Mouse (Mus musculus): Measurements from ENCODE around the gene Btg3. TPM values are rescaled to one million over a fixed set of nuclear protein-coding genes. Genes with fewer than 3 reads are reported as not detected.
"Not testable (repeated sequence)": the region's sequence is repeated elsewhere in the genome, so short reads cannot be mapped to it uniquely, and the experiment has no call there.

The Btg3 gene
- total RNA-seq (2021): 1 to 10 TPM; 7.6 to 9.9 TPM
- long read RNA-seq, experiment 1, transcript Btg3-201 (5 exons, 1,414 nt): major isoform, 17 of 20 reads
- long read RNA-seq, experiment 1, partial matches to known transcripts: 2 of 20 reads
- long read RNA-seq, experiment 1, other reads (novel, unspliced or antisense): 1 of 20 reads
- long read RNA-seq, experiment 2, transcript Btg3-201 (5 exons, 1,414 nt): major isoform, 13 of 14 reads
- long read RNA-seq, experiment 2, partial matches to known transcripts: 1 of 14 reads
- long read RNA-seq, experiment 2, other reads (novel, unspliced or antisense): 0 of 14 reads

DNA sequence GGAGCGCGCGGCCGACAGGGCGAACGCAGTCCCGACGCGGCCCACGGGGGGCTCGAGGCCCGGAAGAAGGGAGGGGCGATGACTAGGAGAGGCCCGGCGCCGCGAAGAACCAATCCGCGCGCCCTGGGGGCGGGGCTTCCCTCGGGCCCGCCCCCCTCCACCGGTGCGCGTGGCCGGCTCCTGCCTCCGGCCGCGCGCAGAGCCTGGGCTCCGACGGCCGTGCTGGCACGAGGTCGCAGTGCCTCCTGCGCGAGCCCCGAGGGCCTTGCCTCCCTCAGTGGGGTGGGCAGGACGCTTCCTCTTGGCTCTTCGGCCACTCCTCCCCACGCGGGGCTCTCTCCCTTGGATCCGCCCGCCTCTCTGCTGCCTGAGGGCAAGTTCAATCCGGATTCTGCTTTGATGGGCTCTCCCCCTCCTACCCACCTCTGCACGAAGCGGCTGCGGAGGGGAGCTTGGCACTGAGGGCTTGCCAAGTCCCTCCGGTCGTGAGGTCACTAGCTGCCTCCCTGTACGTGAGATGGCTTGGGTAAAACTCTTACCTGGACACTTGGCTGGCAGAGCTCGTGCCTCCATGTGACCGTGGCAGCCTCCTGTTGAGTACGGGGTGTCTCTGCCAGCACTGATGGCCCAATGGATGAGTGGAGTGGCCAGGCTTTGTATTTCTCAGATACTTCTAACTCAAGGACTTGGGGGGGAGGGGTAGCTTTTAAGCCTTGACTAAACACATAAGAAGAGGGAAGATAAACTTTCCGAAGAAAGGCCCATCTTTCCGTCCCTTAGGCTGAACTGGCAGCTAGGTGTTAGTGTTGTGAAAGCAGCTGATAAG is at the start of gene Btg3:
Btg3 (minus strand) TSS at position 448 of the 826 bp plus-strand sequence.
- DNase-seq: peak; percentile 90

DNA sequence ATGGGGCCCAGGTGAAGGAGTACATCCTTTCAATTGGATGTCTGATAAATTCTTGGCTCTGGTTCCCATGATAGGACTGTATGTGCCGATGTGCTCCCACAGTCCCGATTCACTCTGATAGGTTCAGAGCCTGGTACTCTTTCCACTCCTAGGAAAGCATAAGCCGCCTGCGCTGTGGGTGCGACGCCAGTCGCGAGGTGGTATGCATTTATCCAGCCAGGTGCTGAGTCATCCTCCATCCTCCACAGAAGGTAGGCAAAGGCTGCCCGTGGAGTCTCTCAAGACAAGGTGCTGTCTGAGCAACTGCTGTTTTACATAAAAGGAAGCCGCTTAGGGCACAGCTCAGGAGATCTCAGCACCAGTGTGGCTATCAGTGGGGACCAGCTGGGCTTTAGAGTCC is 40.7 kb upstream of the Btg3 start:
- DNase-seq: no peak

DNA sequence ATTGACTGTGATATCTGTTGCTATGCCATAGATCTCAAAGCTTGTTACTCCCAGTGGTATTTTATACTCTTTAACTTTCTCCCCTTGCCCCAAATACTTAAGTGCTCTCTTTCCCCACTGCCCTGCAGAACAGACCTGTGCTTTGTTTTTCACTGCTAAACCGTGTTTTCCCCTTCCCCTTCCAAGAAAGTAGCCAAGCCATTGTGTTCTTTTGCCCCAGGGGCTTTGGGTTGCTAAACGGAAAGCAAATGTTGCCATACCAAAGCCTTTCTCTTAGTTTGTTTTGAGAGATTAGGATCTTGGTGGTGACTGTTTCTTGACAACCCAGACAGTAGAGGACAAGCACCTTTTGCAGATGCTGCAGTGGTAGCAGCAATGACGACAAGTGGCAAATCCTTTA is 39.5 kb upstream of the Btg3 start:
- no peak for DNase-seq

DNA sequence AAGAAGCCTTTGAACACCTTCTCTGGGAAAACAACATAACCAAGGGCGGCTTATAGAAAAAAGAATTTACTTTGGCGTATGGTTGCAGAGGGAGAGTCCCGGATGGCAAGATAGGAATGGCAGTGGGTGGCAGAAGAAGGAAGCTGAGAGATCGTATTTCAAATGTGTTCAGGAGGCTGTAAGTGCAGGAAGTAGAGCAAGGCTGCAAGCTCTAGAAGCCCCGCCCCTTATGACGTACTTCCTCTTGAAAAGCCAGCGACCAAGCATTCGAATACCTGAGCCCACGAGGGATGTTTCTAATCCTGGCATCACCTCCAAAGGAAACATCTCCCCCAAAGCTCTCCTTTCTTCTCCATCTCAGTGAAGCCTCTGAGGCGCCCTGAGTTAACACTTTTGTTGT is 33.0 kb upstream of the Btg3 start:
- no peak for DNase-seq

DNA sequence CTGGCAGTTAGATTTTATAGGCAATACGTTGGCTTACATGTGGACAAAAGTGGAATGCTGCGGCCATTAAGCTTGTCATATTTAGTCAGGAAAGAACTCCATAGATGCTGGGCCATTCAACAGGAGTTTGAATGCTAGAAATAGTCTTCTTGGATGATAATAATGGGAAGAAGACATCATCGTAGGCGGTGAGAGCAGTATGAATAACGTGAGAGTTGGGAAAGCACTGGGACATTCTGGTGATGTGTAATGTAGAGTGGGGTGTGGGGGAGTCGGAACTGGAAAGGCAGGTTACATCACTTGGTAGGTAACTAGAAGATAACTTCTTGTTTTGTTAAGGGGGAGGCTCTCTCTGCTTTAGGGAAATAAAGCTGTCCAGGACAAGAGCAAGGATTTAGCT is 30.9 kb upstream of the Btg3 start:
- no peak for DNase-seq

DNA sequence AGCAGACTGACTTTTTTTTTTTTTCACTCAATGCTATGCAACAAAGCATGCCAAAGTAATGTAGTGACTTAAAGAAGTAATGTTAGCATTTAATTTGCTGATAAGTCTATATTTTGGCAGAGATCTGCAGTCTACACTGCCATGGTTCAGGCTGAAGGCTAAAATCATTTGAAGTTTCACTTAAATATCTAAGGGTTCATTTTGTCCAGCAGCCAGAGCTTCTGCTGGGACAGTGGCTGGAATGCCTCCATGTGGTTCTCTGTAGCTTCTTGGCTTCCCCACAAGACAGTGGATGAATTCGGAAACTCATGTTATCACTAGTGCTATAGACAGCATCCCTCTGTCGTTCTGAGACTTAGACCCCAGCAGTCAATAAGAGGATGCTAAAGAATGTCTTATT is 29.7 kb upstream of the Btg3 start:
- no peak for DNase-seq

DNA sequence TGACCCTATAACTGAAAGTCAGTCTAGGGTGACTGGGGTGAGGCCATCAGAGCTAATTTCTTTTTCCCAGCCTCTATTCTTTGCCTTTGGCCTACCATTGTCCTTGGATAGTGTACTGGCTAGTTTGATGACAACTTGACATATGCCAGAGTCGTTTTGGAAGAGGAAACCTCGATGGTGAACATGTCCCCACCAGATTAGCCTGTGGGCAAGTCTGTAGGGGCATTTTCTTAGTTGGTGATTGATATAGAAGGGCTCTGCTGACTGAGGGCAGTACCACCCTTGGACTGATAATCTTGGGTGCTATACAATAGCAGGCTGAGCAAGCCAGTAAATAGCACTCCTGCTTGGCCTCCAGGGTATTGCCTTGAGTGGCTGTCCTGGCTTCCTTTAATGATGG is 25.3 kb upstream of the Btg3 start:
- DNase-seq: no peak

DNA sequence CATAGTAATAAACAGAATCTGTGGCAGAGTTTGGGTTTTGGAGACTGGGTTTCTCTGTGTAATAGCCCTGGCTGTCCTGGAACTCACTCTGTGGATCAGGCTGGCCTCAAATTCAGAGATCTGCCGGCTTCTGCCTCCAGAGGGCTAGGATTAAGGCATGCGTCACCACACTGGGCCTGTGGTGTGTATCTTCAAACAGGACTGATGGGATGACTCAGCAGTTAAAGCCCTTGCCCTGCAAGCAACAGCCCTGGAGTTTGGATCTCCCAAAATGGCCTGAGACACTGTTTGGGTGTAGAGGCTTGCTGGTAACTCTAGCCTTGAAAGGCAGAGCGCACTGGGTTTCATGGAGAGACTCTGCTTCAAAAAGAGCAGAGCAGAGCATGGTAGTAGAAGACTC is 22.4 kb upstream of the Btg3 start:
- DNase-seq: no peak

DNA sequence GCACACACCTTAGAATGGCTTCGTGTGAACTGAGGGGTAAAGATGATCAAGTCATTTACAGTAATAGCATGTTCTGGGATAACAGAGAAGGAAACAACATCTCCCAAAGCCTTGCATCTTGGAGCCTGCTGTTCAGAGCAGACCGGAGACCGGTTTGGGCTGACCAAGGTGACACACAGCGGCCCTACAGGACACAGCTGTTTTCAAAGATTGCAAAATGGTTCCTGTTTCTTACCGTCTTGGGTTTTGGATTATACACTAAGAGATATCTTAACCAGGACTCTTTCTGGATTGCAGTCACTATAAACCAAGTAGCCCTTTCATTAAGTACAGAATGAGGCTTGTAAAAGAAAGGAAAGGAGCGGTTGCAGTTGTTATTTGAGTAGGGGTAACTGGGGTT is 21.7 kb upstream of the Btg3 start:
- DNase-seq: no peak

DNA sequence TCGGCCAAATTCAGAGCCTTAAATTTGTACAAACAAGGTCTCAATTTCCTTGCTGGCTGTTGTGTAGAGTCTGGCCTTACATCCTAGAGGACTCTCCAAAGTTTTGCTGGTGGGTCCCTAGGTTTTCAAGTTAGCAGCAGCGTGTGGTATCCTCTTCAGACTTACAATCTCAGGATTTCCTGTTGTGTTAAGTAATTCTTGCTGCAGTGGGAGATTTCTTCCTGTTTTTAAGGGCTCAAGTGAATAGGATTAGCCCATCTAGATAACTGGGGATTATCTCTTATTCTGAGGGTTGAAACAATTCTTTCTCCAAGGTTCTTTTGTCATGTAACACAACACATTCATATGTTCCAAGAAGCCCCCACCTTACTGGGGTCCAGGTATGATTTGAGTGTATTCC is 14.4 kb upstream of the Btg3 start:
- DNase-seq: no peak

DNA sequence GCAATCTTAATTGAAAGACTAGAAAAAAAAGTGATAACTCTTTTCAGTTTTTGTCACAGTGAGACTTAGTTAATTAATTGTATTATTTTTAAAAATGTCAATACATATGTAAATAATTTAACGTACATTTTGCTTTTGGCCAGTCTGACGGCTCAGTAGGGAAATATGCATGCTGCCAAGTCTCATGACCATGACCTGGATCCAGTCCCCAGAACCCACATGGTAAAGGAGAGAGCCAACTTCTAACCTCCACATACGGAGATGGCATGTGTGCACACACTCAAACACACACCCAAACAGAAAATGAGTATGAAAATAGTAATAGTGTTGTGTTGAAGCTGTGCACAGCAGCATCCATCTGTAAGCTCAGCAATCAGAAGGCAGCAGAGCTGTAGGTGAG is 13.0 kb upstream of the Btg3 start:
- DNase-seq: no peak

DNA sequence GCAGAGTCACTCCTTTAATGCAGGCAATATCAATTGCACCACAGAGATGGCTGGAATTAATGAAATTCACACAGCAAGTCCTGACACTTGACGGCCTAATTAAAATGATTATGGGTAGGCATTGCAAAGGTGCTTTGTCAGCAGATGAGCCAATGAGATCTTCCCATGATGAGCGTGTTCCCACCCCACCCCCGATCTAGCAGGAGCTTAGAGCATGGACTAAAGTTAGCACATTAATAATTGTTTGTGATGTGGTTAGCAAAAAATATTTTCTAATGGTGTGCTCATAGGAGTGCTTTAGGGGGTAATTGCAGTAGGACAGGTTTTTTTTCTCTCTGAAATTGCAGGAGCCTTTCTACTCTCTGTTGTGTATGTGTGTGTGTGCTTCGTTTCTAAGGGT is 12.1 kb upstream of the Btg3 start:
- DNase-seq: no peak

DNA sequence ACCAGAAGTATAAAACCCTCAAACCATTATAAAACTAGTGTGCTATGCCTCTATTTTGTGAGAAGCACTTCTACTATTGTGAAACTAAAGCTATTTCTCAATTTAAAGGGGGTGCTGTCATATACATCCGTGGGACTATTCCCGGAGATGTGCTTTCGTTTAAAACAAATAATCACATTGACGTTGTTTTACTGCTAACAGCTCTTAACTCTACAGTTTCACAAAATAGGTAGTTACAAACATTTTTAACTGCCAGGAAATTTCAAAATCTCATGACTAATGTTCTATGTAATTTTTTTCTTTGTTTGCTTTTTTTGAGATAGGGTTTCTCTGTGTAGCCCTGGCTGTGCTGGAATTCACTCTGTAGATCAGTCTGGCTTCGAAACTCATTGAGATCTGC is 1.5 kb upstream of the Btg3 start:
- no peak for DNase-seq

DNA sequence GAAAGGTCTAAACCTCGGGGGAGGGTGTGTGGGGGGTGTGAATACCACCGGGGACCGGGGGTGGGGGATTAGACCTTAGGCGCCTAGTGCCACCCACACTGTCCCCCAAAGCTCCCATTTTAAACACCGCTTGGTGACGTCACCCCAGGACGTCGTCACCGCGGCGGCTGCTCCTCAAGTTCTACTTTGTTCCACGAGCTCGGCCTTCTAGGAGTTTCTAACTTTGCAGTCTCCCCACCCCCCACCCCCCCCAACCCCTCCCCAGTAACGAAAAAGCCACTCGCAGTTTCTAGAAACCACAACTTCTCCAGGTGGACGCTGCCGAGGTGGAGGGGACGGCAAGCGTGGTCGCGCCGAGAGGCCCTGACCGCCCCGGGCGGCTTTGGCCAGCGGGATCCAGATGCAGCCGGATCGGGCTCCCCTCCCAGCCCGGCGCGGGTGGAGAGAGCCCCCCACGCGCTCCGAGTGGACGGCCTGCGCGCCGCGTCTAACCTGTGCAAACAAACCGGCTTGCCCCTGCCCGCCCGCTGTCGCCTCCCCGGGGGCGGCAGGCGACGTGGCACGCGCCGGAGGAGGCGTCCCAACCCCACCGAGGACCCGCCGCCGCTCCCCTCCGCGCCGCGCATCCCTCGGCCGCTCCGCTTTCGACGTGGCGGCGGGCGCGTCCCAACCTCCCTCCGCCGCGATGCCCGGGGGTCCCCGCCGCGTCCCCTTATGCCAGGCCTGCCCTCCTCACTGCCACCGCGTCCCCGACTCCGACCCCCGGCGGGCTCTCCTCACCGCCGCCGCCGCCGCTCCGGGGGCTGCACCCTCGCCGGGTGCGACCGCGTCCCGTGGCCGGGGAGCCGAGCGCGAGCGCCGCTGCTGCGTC is 936 bp downstream of the Btg3 start:
- DNase-seq: peak; percentile 56

DNA sequence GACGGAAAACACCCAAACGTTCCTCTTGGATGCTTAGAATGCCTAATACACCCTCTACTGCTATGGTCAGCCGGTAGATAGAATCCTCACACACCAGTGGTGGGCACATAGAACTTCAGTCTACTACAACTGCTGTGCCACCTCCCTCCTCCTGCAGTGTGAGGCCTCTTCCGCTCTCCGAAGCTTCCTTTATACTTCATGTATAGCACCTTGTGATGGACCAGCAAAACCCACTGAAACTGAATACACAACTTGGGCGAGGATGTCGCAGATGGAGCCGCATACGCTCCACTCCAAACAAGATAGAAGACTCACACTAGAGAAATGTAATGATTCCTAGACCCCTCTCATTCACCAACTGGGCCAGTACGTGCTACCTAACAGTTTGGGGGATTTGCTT is 1.8 kb downstream of the Btg3 start:
- DNase-seq: no peak

DNA sequence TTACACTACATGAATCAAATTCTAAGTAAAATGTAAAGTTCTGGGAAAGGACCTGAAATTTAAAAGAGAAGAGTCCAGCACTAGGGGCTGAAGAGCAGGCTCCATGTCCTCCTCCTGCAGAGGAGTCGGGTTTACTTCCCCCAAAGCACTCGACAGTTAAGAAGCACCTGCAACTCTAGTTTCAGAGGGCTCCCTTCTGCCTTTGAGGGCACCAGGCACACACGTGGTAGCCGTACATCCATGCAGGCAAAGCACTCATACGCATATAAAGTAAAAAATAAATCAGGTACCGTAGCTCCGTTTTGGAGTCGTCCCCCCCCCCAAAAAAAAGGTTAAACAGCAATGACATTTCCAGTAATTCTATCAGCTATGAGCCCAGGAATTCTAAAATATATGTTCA is 3.2 kb downstream of the Btg3 start:
- no peak for DNase-seq

DNA sequence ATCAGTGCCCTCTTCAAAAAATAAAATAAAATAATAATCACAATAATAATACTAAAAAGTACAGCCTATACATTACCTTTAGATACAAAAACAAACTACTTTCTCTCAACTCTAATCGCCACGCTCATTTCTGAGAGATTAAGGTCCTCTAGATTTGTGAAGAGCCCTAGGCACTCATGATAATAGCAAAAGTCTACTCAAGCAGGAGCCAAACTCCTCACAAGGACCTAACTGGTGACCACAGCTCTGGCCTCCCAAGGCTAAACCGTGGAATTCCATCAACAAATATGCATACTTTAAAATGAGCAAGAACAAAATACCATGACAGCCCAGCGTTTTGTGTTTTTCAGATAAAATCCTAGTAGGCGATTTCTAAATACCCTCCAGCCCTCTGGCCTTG is 4.2 kb downstream of the Btg3 start:
- DNase-seq: no peak

DNA sequence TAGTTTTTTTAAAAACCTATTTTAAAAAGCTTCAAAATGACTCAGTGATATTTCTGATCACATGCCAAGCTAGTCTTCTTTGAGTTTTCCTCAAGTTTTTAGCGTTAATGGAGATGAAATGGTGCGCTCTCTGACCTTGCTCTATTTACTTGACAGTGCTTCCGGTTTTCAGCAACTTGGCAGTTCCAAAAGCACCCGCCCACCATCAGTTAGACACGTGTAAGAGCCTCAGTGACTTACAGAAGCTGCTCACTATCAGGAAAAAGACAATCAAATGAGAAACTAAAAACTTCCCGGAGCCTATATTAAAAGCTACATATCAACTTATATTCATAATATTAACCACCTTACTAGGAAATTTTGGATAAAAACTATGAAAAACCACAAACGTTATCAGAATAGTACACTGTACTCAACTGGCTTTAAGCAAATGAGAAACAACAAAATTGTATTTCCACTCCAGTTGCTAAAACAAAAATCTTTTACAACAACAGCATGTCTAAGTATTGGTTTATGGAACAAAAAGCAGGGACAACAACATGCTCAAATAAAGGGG is 5.4 kb downstream of the Btg3 start:
- DNase-seq: no peak

DNA sequence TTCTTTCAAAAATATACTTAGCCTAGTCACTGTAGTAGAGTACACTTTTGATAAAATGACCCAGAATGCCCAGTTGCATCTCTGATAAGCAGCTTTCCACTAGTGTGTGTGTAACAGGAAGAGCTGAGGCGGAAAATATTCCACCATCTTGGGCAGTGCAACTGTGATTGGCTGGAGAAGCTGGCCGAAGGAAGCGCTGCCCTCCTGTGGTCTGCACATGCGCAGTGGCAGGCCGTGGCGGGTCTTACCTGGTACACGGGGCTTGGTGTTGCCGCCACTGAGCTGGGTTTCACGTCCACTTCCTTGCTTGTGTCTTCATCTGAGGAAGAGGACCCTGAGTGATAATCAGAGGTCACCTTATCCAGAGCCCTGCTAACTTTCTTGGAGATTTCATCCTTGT is 12.4 kb downstream of the Btg3 start:
- DNase-seq: not testable (repeated sequence)

DNA sequence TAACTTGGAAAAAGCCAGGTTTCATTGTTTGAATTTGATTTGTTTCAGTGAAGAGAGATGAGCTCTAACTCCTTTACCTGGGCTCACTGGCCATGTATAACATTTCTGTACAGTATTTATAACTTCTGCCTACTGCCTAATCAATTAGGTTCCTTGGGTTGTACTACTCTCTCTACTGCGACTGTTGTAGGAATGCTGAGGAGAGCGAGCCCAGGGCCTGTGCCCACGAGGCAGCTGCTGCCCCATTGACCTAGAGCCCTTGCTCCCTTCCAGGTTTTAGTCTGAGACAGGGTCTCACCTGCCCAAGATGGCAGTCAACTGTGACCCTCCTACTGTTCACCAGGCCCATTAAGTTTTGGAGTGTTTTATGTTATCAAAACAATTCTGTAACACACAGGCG is 15.5 kb downstream of the Btg3 start:
- DNase-seq: no peak

DNA sequence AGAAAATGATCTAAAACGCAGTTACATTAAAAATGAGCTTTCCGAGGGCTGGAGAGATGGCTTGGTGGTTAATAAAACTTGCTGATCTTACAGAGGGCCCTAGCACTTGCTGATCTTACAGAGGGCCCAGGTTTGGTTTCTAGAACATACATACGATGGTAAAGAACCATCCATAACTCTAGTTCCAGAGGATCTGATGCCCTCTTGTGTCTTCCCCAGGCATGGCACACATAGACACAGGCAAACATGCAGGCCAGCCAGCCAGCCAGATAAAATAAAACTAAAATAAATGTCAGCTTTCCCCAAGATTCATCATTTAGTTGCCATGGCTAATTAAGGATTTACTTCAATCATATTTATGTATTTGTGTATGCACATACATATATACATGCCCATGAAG is 19.2 kb downstream of the Btg3 start:
- DNase-seq: no peak

DNA sequence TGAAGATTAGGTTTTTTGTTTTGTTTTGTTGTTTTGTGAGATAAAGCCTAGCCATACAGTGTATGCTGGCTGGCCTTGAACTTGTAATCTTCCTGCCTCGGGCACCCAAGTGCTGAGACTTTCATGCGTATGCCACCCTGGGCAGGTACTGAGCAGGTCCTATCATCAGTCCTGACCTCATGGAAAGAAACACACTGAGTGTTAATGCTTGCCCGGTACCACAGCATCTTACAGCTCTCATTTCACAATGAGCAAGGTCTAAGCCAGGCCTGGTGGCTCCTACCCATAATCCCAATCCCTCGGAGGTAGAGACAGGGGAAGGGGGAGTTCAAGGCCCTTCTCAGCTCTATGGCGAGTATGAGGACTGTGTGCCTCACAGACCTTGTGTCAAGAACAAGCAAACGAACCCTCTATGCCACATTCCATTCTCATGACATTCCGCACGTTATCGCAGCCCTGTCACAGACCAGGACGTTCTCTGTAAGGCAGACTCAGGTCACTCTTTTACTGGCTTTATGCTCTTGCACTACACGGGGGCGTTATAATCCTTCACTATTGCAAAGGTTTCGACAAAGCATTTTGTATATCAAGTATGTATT is 29.6 kb downstream of the Btg3 start:
- DNase-seq: no peak
